Mouse (Mus musculus) naive thymus-derived CD4-positive, alpha-beta T cell, adult 2 months (primary cell): Measurements from ENCODE around the gene Tlcd2.

Experiments used
- DNase-seq: peaks from one replicate; pipeline ENCODE4 v3.0.0-alpha.2; 2011; ENCODE audit warnings: low read depth

Tlcd2 gene

GRCm38 (mm10) chr11:75519834-75520633 is 58.5 kb downstream of the Tlcd2 start:
- DNase-seq: no peak
